Mouse (Mus musculus) Patski (cell line): ENCODE data around the gene Birc2. TPM values are rescaled to one million over a fixed set of nuclear protein-coding genes. Genes with fewer than 3 reads are reported as not detected.
A peak's percentile ranks its signal among the peaks of the same experiment; 100 is the strongest.

ENCODE experiments used
- ATAC-seq: fragments of 100-300 bp; one replicate; pipeline ENCODE4 v1.8.0; 2021
- CTCF ChIA-PET: fragments of 350-600 bp; sonication (Branson Sonifier 250); formaldehyde crosslinking; loops from one replicate; lab custom pipeline; 2022; ENCODE audit warnings: inconsistent platforms; lab: Charles Lee
- POLR2A ChIA-PET: fragments of 350-600 bp; sonication (Branson Sonifier 250); formaldehyde crosslinking; loops from one replicate; lab custom pipeline; 2022; ENCODE audit warnings: antibody characterized with exemption, inconsistent platforms; lab: Charles Lee
- DNase-seq: peaks from one replicate; pipeline ENCODE4 v3.0.0-alpha.2; 2011; ENCODE audit warnings: low read depth, low spot score
- H3K27me3 ChIP-seq: fragments of 371-371 bp; one replicate; pipeline ENCODE4 v1.5.1; 2021
- CTCF ChIP-seq: fragments of 100-300 bp; IDR thresholded peaks from one replicate; pipeline ENCODE4 v1.5.1; 2021
- in situ Hi-C: fragments of 300-500 bp; cut with MboI; formaldehyde crosslinking; loops from 3 replicates; pipeline ENCODE4 v1.11.1; 2018; ENCODE audit warnings: low pct_unique_long_range_greater_than_20kb, mixed read lengths
- polyA plus RNA-seq: library from polyadenylated mRNA; unstranded; gene quantifications from one replicate; pipeline ENCODE4 v1.2.3, GENCODE M21; 2021

Birc2 gene
- 37.1 TPM for polyA plus RNA-seq

DNA sequence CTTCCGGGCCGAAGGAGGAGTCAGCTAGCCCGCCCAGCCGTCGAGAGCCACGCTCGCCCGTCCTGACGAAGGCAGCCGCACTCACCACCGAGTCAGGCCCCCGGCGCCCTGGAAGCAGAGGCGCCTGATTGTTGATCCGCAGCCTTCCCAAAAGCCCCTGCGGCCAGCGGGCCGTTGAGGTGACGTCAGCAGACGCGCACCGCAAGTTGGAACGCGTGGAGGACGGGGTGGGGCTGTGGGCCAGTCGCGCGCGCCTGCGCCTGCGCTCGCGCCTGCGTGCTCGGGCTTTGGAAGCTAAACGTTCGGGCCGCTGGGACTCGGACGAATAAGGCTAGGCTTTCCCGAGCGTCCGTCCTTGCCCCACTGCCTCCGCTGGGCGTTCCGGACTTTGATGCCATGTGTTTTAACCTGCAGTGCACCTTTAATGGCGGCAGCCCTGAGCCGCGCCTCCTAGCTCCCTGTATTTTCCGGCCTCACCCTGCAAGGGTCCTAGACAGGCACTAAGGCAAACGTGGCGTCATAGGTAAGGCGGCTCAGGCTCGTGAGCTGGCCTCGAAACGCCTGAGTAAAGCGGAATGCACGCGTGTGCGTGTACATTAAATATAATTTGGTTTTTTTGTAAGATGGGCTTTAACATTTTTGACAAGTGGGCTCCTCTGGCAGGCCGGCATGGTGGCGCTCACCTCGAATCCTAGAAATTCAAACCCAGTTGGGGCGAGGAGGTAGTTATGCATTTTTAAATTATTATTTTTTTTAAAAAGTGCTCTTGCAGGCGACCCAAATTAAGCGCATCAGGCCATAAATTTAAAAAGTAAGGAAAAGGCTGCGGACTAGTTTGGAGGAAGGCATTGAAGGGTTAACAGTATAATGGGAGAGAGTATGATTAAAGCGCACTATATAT lies at the start of gene Birc2:
Gene Birc2 (minus strand): TSS at position 160 of the 901 bp plus-strand sequence.
- ATAC-seq (peak; percentile 98), DNase-seq (peak; percentile 84)
- no peaks in the 10 kb centered on the region for H3K27me3 ChIP-seq
- in situ Hi-C loops = no loop called here
- no peak for TF ChIP-seq CTCF
- CTCF ChIA-PET = interaction anchor here (1.5 kb wide), 1 partner anchor 71 kb away, joined by 3 read pairs; no protein-coding TSS in a partner anchor
- POLR2A ChIA-PET = interaction anchor here (0.6 to 1.4 kb wide), 5 partner anchors 34 to 185 kb away, joined by 3 to 5 read pairs (median 4); partner anchors contain the start of genes Birc3 and Mmp7

DNA sequence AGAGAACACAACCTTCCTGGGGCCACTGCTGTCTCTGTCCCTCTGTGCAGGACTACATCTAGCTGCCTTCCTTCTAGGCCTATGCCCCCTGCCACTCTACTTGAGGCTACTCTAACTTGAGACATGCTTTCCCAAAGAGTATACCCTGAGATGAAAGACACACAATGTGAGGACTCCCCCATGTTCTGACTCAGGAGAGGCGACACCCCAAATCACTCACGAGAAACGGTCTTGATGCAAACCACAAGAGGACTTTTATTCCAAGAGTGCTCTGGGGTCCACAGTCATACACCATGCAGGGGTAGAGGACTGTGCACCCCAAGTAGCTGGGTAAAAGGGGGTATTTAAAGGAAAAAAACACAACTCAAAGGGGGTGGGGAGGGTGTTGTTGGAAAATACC lies 47.5 kb upstream of the Birc2 start:
- CTCF ChIA-PET = interaction anchor here (1.0 kb wide), 1 partner anchor 13 kb away, joined by 3 read pairs; no protein-coding TSS in a partner anchor
- no peak for DNase-seq
- no peak for ATAC-seq
- in situ Hi-C loops = loop anchor here (25.0 kb wide), 1 partner anchor 672 kb away; no protein-coding TSS in a partner anchor
- no peaks in the 10 kb centered on the region for H3K27me3 ChIP-seq
- TF ChIP-seq CTCF = no peak
- POLR2A ChIA-PET = no interaction called here

DNA sequence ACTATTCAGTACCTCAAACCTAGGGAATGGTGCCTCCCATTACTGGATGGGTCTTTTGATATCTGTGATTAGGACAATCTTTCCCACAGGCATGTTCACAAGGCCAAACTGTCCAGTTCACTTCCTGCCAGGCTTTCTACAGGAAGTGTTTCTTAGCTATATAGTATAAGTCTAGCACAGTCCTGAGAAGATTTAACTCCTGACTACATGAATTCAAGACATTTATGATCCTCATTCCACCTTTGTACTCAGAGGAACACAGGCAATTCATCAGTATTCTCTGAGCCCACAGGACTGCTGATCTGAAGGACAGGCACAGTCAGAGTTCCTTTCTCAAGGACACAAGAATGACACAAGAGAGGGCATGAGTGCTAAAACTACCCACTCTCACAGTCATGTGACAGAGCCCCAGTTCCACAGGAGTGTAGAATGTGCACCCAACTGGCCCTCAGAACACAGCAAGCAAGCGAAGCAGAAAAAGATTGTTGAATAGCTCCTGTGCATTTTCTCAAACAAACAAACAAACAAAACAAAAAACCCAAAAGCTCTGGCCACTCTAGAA lies 45.5 kb upstream of the Birc2 start:
- in situ Hi-C loops = loop anchor here (25.0 kb wide), 1 partner anchor 670 kb away; no protein-coding TSS in a partner anchor
- POLR2A ChIA-PET = interaction anchor here (1.1 kb wide), 1 partner anchor 9 kb away, joined by 3 read pairs; the partner anchor contains the start of gene Birc3
- TF ChIP-seq CTCF = no peak
- CTCF ChIA-PET = no interaction called here
- ATAC-seq = no peak
- no peak for DNase-seq
- no peaks in the 10 kb centered on the region for H3K27me3 ChIP-seq

DNA sequence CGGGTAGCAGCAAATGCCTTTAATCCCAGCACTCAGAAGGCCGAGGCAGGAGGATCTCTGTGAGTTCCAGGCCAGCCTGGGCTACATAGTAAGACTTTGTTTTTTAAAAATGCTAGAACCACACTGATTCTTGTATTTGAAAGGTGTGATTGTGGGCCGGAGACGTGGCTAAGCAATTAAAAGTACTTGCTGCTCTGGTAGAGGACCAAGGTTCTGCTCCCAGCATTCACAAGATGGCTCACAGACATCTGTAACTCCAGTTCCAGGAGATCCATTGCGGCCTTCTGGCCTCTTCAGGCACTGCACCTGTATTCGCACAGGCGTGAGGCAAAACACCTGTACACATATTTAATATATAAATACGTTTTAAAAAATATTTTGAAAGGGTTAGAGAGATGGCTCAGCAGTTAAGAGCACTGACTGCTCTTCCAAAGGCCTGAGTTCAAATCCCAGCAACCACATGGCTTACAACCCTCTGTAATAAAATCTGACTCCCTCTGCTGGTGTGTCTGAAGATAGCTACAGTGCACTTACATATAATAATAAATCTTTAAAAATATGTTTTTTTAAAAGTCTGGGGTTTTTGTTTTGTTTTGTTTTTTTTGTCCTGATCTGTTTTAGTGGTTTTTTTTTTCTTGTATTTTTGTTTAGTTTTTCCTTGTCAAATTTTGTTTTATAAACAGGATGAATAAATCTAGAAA lies 36.8 kb upstream of the Birc2 start:
- ChIA-PET CTCF (interaction anchor here (1.0 to 1.1 kb wide), 2 partner anchors 16 to 19 kb away, joined by 3 read pairs; no protein-coding TSS in a partner anchor), POLR2A (interaction anchor here (0.9 to 1.9 kb wide), 2 partner anchors 8 to 37 kb away, joined by 3 to 5 read pairs; partner anchors contain the start of gene Birc2)
- no peaks in the 10 kb centered on the region for H3K27me3 ChIP-seq
- ATAC-seq (no peak), DNase-seq (no peak)
- peak; percentile 41 for TF ChIP-seq CTCF
- in situ Hi-C loops = no loop called here

DNA sequence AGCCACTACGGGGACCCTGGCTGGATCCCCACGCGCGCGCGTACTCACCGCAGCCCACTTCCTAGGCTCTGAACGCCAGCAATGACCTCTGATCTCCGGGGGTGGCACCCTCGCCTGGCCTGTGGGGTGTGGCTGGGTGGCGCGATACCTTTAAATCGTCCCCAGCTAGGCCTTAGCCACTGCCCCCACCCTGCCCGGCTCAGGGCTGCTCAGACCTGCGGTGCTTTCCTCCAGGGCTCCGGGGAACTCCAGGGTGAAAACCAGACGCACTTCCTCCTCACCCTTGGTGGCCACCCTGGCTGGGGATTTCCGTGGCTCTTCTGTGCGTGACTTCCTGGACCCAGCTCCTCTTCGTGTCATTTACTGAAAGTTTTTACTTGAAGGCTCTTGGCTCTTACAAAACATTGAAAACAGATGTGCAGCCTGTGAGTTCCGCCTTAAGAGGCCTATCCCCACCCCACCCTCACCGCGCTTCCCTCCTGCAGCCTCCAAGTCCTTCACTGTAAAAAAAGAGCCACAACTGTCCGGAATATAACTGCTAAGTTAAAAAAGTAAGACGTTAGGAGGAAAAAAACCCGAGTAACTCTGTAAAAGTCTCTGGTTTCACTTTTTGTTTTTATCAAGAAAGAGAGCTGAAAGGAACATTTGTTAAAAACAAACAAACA lies 36.0 kb upstream of the Birc2 start, which contains the start of gene Birc3:
Gene Birc3 (minus strand): TSS at position 412 of the 665 bp plus-strand sequence.
- peak; percentile 69 for DNase-seq
- in situ Hi-C loops = no loop called here
- CTCF ChIA-PET = no interaction called here
- peak; percentile 91 for ATAC-seq
- no peak for TF ChIP-seq CTCF
- POLR2A ChIA-PET = interaction anchor here (0.9 to 1.9 kb wide), 2 partner anchors 9 to 36 kb away, joined by 3 to 5 read pairs; partner anchors contain the start of gene Birc2
- H3K27me3 ChIP-seq = no peaks in the 10 kb centered on the region

DNA sequence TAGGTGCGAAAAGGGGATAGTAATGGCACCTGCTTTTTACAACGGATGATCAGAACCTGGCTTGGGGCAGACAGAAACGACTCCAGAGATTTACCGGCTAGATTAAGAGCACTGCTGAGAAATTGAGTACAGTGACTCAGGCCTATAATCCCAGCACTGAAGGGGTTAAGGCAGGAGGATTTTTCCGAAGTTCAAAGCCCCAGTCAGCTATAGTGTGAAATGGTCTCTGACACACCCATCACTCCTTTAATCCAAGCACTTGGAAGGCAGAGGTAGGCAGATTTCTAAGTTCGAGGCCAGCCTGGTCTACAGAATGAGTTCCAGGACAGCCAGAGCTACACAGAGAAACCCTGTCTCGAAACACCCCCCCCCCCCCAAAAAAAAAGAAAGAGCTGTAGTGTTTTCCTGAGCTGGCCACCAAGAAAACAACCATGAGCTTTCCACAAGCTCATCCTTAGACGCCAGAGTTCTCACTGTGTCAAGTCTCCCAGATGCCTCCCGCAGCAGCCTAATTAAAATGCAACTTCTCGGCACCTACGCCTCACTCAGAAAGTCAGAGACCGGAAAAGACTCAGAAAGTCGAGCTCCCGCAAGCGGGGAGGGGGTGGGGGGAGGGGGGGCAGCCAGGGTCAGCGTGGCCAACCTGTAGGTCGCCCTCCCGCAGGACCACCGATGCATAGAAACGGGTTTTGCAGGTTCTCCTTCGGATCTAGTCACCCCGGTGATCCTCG lies 35.3 kb upstream of the Birc2 start:
- H3K27me3 ChIP-seq = no peaks in the 10 kb centered on the region
- ATAC-seq (peak; percentile 26), DNase-seq (no peak)
- no peak for TF ChIP-seq CTCF
- in situ Hi-C loops = no loop called here
- CTCF ChIA-PET = no interaction called here
- POLR2A ChIA-PET = interaction anchor here (1.1 to 1.9 kb wide), 2 partner anchors 35 to 36 kb away, joined by 4 to 5 read pairs; partner anchors contain the start of gene Birc2

DNA sequence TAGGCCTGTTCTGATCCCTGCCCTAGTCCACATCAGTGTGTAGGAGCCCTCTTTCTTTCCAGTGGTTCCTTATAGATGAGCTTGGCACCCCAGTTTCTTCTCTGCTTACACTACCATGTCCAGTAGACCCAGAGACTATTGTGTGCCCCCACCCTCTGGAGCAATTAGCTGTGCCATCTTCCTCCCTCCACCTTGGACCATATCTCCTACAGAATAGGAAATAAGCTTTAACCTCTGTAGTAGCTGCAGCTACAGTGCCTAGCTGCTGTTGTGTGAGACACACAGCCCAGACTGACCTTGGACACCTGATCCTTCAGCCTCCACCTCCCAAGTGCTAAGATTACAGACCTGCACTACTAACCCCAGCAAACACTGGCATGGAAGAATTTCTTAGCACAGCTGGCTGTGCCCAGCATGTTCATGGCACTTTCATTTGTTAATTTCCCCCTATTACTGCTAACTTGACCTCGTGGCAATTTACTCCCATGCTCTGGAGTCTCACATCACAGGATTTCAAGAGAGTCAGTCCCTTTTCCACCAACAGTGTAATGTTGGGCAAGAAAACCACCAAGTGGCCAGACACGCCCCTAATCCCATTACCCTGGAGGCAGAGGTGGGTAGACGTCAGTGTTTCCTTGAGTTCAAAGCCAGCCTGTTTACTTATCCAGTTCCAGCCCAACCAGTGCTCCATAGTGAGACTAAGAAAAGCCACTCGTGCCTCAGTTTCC lies 34.6 kb upstream of the Birc2 start:
- ATAC-seq = no peak
- DNase-seq = no peak
- H3K27me3 ChIP-seq = no peaks in the 10 kb centered on the region
- CTCF ChIA-PET = no interaction called here
- in situ Hi-C loops = no loop called here
- TF ChIP-seq CTCF = no peak
- POLR2A ChIA-PET = interaction anchor here (1.1 kb wide), 1 partner anchor 35 kb away, joined by 4 read pairs; the partner anchor contains the start of gene Birc2

DNA sequence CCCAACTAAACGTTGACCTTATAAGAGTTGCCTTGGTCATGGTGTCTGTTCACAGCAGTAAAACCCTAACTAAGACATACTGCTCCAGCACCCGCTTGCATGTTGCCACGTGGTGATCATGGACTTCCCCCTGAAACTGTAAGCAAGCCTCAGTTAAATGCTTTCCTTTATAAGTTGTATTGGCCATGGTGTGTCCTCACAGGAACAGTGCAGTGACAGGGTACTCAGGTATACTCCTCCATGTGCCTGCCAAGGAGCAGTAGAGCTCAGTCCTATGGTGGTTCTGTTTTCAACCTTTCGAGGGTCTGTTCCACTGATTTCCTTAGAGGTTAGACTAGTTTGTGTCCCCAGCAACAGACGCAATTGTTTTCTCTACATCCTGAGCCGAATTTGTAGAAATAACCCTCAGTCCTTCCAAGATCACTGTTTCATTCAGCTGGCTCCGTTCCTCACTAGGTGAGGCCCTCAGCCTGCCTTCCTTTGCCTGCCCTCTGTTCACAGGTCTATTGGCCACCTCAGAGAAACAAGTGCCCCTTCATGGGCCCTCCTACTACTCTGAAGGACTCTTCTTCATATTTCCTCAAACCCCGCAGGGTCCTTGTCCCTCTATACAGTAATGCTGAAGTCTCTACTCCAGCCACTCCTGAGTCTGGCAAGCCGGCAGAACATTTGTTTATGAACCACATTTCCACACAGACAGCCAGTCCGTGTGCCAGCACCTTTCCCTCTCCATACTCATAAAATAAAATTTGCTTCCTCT lies 33.9 kb upstream of the Birc2 start:
- no peaks in the 10 kb centered on the region for H3K27me3 ChIP-seq
- in situ Hi-C loops = no loop called here
- ChIA-PET CTCF (no interaction called here), POLR2A (interaction anchor here (1.1 kb wide), 1 partner anchor 34 kb away, joined by 4 read pairs; the partner anchor contains the start of gene Birc2)
- ATAC-seq (no peak), DNase-seq (no peak)
- no peak for TF ChIP-seq CTCF
